Mouse (Mus musculus) c-Kit-positive CD71-negative TER-119-negative erythroid progenitor cells, embryonic 14.5 days (primary cell): ENCODE data around the gene Erbb3.

ENCODE experiments used
- DNase-seq: peaks from one replicate; pipeline ENCODE4 v3.0.0-alpha.2; 2013; ENCODE audit warnings: low read depth

Gene Erbb3

GRCm38 (mm10) chr10:128526366-128527356 is 62.8 kb downstream of the Erbb3 start:
- DNase-seq: no peak

- peak; percentile 97 for DNase-seq
Observed at GRCm38 (mm10) chr10:128525671-128526308, 63.7 kb downstream of the Erbb3 start, which contains the start of gene Esyt1. Esyt1 (minus strand) TSS chr10:128525871.

DNA sequence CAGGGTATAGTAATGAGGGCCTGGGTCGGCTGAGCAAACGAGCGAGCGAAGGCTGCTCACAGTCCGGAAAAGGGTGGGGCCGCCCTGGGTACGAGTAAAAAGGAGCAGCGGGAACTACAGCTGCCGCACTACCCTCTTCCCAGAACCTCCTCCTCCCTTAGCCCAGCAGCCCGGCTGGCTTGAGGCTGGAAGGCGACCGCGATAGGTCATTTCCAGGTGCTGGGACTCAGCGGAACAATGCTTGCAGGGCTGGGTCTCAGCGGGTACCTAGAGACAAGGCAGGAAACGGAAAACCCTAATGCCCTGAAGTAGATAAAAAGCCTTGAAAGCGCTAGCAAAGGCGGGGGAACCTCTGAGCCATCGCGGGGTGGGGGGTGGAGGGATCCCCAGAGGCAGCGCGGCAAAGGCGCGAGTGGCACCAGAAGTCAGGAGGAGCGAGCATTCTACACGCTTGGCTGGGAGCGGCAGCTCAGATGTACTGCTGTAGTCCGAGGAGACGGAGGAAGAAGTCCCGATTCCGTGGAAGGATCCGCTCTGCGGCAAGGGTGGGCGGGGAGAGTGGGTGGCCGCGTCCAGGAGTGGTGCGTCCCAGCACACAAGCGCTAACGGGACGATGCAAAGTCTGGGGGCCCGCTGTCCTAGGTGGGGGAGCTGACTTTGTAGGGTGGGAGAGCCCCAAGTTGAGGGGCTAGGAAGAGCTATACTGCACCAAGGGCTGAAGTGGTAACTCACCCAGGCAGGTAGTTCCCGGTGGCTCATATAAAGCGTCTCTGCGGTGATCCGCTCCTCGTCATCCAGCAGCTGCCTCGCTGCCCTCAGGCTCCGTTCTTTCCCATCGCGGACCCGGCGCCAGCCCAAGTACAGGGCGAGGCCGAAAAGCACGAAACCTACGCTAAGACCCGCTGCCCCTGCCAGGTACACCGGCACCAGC is 64.5 kb downstream of the Erbb3 start:
- peak; percentile 55 for DNase-seq

DNA sequence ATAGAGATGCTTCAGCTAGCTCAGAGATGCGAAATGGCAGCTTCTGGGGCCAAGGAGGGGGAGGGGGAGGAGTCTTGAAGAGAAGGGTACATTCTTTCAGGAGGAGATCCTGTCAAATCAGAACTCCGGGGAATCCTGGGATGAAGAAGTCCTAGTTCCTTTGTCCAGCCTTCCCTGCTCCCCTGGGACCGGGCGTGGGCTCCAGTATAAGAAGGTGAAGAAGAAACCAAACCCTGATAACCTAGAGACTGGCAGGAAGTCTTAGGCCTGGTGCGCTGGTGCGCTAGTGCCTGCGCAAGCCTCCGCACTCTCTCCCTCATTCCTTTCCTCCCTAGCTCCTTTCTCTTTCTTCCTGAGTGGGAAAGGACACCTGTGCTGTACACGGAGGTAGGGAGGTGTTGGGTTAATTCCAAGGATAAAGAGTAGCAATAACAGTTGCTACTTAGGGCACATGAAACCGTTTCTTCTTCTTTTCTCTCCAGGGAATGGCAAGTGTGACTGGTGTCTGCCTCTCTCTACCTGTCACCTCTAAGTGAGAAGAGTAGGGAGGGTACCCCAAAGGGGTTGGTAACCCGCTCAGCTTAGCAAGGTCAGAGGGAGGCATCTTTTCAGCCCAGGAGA is 65.2 kb downstream of the Erbb3 start:
- DNase-seq: no peak

DNA sequence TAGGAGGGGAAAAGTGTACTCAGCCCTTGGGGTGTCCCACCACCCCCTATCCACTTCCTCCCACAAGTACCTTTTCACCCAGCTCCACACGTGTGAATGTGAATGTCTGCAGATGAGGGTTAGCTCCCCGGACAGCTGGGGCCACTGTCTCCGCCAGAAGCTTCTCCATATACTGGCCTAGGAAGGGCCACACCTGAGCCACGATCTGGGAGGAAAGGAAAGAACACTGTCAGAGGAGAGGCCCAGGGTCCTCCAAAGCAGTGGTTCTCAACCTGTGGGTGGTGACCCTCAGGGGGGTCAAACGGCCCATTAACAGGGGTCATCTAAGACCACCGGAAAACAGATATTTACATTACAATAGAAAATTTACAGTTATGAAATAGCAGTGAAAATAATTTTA is 67.1 kb downstream of the Erbb3 start:
- DNase-seq: no peak

- no peak for DNase-seq
Observed at GRCm38 (mm10) chr10:128520591-128520990, 68.9 kb downstream of the Erbb3 start.

- DNase-seq: no peak
Observed at GRCm38 (mm10) chr10:128518833-128519232, 70.6 kb downstream of the Erbb3 start.
